Mouse (Mus musculus) stomach, postnatal 0 days (tissue): ENCODE data around the gene Grm1.

Experiments used
- CTCF ChIP-seq: IDR thresholded peaks from 2 replicates; pipeline ENCODE4 v1.5.1; 2016; ENCODE audit warnings: antibody characterized with exemption, low read depth, mild to moderate bottlenecking, moderate library complexity
- EP300 ChIP-seq: optimal IDR thresholded peaks from 2 replicates; pipeline ENCODE3; 2016; ENCODE audit warnings: antibody characterized with exemption

DNA sequence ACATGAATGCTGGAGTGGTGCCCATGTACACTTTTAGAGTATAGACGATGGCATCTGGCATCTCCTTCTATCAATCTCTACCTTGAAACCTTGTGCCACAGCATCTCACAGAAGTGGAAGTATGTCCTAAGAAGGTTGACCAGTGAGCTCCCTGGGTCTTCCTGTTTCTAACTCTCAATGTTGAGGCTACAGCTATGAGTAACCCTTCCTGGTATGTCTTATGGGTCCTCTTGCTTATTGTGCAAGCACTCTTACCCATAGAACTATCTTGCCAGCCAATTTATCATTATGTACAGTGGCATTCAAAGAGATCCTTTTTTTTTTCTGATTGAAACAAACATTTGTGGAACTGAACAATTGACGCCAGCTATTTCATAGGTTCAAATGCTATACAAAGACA is 340.0 kb downstream of the Grm1 start:
- TF ChIP-seq CTCF = no peak
- TF ChIP-seq EP300 = no peak
